Mouse (Mus musculus) spleen, postnatal 36 days (tissue): ENCODE measurements around the gene Rapgef6.

Experiments used
- DNase-seq, 2 experiments: peaks; one replicate each; pipeline ENCODE4 v3.0.0; 2022; ENCODE audit warnings: low spot score in 2 of 2, mixed read lengths in 1 of 2

The Rapgef6 gene

DNA sequence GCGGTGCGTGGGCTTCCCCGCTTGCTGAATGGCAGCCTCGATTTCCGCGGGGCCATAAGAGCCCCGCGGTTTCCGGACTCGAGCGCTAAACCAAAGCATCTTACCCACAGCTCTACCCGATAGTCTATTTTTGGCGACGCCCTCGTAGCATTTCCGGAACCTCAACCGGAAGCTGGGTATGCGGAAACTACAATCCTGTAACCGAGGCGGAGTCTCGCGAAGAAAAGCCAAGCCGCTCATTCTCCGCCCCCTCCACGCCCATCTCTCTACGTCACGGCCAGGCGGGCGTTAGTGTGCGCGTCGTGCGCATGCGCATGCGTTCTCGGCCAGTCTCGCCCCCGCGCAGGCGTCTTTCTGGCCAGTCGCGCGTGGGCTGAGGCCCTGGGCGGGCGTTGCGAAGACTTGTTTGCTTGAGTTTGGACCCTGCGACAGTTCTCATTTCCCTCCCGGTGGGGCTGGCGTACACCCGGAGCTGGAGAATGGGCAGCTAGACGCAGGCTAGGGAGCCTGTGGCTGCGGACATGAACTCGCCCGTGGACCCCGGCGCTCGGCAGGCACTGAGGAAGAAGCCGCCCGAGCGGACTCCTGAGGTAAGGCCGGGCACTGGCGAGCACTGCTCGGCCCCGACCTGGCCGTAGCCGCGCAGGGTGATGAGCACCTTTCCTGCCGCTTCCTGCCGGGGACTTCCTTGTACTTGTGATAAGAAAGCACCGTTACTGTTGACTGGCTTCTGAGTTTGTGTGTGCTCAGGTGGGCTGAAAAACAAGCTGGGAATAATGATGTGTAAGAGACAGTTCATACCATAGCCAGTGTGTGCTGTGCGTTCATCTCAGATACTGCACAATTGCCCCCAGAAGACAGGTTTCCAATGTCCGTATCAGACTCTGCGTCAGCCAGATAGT, at the start of gene Rapgef6:
Gene Rapgef6 (plus strand): TSS at position 319 of the 902 bp plus-strand sequence.
- DNase-seq, result peak; percentile 99

DNA sequence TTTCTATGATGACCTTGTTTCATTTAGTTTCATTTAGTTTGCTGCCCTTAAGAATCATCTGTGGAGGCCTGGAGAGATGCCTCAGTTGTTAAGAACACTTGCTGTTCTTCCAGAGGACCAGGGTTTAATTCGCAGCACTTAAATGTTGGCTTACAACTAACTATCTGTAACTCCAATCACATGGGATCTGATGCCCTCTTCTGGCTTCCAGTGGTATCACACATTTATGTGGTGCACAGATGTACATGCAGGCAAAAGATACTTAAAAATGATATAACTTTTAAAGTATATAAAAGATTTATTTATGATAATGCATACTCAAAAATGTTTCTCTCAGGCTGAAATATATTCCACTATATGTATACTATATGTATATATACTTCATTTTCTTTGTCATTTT, 44.2 kb upstream of the Rapgef6 start:
- no peak for DNase-seq

DNA sequence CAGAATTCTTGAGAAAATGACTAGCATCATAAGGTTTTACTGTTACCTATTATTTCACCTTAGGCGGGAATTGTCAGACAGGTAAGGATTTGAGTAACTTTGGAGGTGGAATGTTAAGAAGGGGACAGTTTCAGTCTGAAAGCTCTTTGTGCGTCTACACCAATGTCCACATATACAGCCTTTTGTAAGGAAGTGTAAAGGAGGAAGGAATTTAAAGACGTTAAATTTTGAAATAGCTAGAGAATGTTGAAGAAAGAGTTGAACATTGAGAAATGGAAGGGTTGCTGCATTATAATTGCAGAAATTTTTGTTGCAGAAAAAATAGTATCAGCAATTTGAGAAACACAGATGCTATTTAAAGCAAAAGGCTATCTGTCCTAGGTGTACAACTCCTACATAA, 36.6 kb upstream of the Rapgef6 start:
- DNase-seq, result no peak

DNA sequence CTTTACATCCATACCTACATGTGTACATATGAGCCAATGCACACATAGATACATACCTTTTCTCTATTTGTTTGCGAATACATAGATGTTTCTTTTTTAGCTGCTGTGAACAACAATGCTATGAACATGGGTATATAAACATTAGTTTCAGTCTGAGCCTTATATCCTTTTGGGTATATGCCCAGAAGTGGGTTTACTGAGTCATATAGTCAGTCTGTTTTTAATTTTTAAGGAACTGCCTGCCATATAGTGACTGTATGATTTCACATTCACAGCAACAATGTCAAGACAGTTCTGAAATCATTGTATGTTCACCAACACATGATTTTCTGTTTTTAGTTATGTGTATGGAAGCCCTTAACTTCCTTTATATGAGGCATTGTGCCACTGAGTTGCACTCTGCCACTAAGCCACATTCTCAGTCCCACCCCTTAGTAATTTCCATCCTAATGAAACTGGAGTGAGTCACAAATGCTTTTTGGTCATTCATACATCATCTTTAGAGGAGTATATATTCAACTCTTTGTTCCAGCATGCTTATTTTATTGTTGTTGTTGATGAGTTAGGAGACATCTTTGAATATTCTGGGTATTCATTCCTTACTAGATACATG, 30.6 kb upstream of the Rapgef6 start:
- DNase-seq, result no peak

GRCm38 (mm10) chr11:54492559-54492958, 30.1 kb upstream of the Rapgef6 start:
- DNase-seq, result peak; percentile 10 to 23

- no peak for DNase-seq
Observed at GRCm38 (mm10) chr11:54499838-54500237, 22.8 kb upstream of the Rapgef6 start.

GRCm38 (mm10) chr11:54502546-54503245, 20.0 kb upstream of the Rapgef6 start:
- DNase-seq, result no peak

- no peak for DNase-seq
Observed at GRCm38 (mm10) chr11:54513584-54513983, 9.1 kb upstream of the Rapgef6 start.

GRCm38 (mm10) chr11:54521927-54522528, 619 bp upstream of the Rapgef6 start:
- peak in 1 of 2 experiments; percentile 15 for DNase-seq

GRCm38 (mm10) chr11:54523431-54524001, 869 bp downstream of the Rapgef6 start:
- no peak for DNase-seq

GRCm38 (mm10) chr11:54528002-54528401, 5.4 kb downstream of the Rapgef6 start:
- DNase-seq, result no peak

DNA sequence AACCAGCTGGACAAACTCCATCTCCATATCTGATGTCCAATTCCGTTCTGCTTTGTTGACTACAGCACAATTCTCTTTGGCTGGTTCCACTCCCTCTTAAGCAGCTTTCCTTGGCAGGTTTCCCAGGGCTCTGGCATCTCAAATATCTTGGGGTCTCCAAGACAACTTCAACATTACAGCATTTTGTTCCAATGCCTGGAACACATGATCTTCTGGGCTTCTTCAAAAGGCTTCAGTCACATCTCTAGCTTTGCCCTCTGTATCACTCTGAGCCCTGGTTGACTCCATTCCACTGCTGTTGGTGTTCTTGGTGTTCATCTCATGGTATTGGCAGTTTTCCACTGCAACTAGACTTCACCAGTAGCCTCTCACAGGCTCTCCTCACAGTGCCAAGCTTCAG, 7.7 kb downstream of the Rapgef6 start:
- DNase-seq, result no peak

DNA sequence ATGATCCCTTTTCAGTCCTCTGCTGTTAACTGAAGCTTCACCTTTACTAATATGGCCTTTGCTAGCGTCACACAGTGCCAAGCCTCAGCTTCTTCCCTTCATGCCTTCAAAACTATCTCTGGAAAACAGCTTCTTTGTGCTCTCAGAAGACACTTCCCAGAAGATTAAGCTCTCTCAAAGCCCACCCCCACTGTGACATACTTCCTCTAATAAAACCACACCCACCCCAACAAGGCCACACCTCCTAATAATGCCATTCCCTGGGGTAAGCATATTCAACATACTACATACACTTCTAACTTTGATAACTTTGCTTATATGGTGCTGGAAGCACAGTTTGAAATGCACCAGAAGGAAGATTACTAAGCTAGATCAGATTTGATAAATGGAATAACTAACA, 8.3 kb downstream of the Rapgef6 start:
- no peak for DNase-seq

DNA sequence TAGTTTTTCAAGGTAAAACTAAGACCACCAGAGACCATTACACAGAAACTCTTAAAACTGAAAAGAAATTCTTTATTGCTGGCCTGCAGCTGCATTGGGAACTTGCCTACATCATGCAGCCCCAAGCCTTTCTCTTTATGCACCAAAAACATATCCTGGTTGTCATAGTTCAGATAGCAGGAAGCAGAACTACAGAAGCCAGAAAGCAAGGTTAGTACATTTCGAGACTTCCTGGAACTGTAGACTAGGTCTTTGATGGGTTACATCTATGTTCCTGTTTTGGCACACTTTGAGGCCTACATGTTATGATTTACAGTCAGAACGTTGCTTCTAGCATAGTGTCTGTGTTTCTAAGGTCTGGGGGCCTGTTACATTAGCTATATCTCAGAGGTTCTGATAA, 11.2 kb downstream of the Rapgef6 start:
- peak; percentile 54 to 58 for DNase-seq

DNA sequence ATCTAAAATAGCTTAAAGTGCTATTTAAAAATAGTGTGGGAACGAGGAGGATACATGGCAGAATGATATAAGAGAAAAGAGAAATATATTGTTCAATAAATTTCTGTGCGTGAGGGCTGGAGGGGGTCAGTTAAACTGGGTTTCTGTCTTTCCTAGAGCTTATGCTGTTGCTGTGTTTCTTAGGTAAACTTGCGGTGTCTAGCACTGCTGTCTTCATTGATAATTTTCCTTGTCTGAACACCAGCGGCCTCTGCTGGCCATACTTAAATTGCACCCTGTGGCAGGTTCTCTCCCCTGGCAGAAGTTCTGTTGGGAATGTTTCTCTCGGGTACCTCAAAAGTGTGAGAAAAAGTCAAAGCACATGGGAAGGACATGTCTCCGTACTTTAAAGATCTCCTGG, 12.2 kb downstream of the Rapgef6 start:
- peak; percentile 62 to 71 for DNase-seq

DNA sequence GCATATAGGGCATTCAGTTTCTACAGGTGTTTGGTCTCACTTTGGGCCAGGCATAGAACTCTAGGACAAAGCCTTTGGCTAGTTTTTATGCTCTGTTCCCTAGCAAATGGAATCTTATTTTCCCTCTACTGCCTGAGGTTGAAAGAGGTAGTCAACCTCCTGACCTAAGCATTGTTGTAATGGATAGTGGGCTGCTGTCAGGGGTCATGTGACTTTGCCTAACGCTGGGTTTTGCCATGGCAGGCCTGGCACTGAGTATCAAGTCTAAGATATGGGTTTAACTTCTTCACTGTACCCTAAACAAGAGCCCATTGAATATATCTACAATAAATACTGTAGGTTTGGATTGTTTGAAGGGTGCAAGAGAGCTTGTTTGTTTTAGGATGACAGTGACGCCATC, 16.4 kb downstream of the Rapgef6 start:
- no peak for DNase-seq

DNA sequence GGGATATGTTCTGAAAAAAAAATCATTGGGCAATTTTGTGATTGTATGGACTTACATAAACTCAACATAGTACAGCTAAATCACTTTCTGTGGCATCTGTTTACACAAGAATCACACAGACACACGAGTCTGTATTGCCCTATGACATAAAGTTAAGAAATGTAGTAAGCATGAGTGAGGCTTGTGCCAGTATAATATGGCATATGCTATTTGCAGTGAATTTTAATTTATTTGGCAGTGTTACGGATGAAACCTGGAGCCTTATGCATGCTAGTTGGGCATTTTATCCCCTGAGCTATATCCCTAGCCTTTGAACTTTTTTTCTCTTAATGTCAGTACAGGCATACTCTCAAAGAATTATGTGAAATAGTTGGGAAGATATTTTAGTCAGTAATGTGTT, 16.8 kb downstream of the Rapgef6 start:
- no peak for DNase-seq

DNA sequence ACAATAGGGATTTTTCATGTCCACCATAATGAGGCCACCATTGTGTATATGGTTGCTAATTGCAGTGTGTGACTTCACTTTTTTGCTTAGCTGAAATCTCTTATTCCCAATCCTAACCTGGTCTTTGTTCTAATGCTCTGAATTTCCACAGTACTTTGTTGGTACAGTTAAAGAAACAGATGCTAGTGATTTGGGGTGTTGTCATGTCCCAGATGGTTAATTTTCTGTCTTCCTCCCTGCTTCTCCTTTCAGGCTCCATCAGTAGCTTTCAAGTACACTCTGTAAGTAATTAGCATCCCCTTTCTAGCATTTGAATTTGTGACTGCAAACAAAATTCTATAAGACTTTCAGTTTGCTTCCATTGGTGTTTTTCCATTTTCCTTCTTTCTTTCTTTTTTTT, 17.7 kb downstream of the Rapgef6 start:
- no peak for DNase-seq

GRCm38 (mm10) chr11:54542414-54542813, 19.8 kb downstream of the Rapgef6 start:
- DNase-seq, result no peak

DNA sequence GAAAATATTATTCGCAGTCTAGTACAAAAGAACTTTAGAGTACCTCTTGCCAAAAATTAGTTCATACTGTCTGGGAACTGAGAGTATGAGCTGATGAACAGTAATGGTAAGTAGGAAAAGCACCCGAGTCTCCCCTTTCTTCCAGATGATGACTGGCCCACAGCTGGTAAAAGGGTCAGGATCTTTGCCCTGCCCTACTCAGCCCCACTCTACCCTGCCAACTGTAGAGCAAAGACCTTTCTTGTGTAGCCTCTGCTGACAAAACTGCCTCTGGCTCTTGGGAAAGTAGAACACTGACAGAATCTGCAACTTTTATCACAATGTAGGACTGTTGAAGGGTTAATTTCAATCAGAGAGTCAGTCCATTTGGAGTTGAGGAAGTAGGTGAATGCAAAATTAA, 32.3 kb downstream of the Rapgef6 start:
- no peak for DNase-seq

- peak; percentile 21 to 38 for DNase-seq
Observed at GRCm38 (mm10) chr11:54562761-54563160, 40.1 kb downstream of the Rapgef6 start.

GRCm38 (mm10) chr11:54567959-54568358, 45.3 kb downstream of the Rapgef6 start:
- DNase-seq, result no peak
